Mouse (Mus musculus) fat pad, adult 2 months (tissue): ENCODE measurements around the gene Egflam.

Experiments
- DNase-seq: peaks from one replicate; pipeline ENCODE4 v3.0.0-alpha.2; 2011; ENCODE audit warnings: low read depth, low spot score; ENCODE audit errors: extremely low read depth

The Egflam gene

GRCm38 (mm10) chr15:7222809-7223208 is 175.4 kb downstream of the Egflam start:
- DNase-seq: no peak

GRCm38 (mm10) chr15:7217273-7217598 is 181.0 kb downstream of the Egflam start:
- DNase-seq: no peak

GRCm38 (mm10) chr15:7216581-7217272 is 181.5 kb downstream of the Egflam start:
- DNase-seq: no peak

- no peak for DNase-seq
Measured at GRCm38 (mm10) chr15:7215845-7216244, 182.3 kb downstream of the Egflam start.

GRCm38 (mm10) chr15:7213683-7214082 is 184.5 kb downstream of the Egflam start:
- DNase-seq: no peak

- no peak for DNase-seq
Measured at GRCm38 (mm10) chr15:7208180-7208579, 190.0 kb downstream of the Egflam start.

GRCm38 (mm10) chr15:7207292-7207691 is 190.9 kb downstream of the Egflam start:
- DNase-seq: no peak

GRCm38 (mm10) chr15:7206110-7206509 is 192.1 kb downstream of the Egflam start:
- no peak for DNase-seq

GRCm38 (mm10) chr15:7204917-7205316 is 193.3 kb downstream of the Egflam start:
- DNase-seq: no peak

- DNase-seq: no peak
Measured at GRCm38 (mm10) chr15:7203606-7204330, 194.4 kb downstream of the Egflam start.

GRCm38 (mm10) chr15:7202981-7203380 is 195.2 kb downstream of the Egflam start:
- no peak for DNase-seq

GRCm38 (mm10) chr15:7201421-7202380 is 196.5 kb downstream of the Egflam start:
- no peak for DNase-seq

GRCm38 (mm10) chr15:7200286-7200685 is 197.9 kb downstream of the Egflam start:
- DNase-seq: no peak

- no peak for DNase-seq
Measured at GRCm38 (mm10) chr15:7198816-7199215, 199.4 kb downstream of the Egflam start.

GRCm38 (mm10) chr15:7197652-7198445 is 200.3 kb downstream of the Egflam start:
- DNase-seq: no peak

GRCm38 (mm10) chr15:7194748-7195221 is 203.4 kb downstream of the Egflam start:
- DNase-seq: no peak

- no peak for DNase-seq
Measured at GRCm38 (mm10) chr15:7194147-7194720, 204.0 kb downstream of the Egflam start.

GRCm38 (mm10) chr15:7192582-7192981 is 205.6 kb downstream of the Egflam start:
- no peak for DNase-seq

GRCm38 (mm10) chr15:7191074-7191473 is 207.1 kb downstream of the Egflam start:
- no peak for DNase-seq
